Mouse (Mus musculus) embryonic stem cell, embryonic (primary cell): ENCODE results near the gene Jmjd1c.

Experiments
- CTCF ChIA-PET, 4 experiments: fragments of 300-600 bp in 2 of 4; fragments of 350-600 bp in 2 of 4; sonication (Branson Sonifier 250); formaldehyde crosslinking; loops; one replicate each; lab custom pipeline; 2022; ENCODE audit warnings: inconsistent platforms in 2 of 4; lab: Charles Lee
- POLR2A ChIA-PET, 4 experiments: fragments of 300-600 bp in 2 of 4; fragments of 350-600 bp in 2 of 4; sonication (Branson Sonifier 250); formaldehyde crosslinking; loops; one replicate each; lab custom pipeline; 2022; ENCODE audit warnings: antibody characterized with exemption in 4 of 4, inconsistent platforms in 1 of 4; lab: Charles Lee

Gene Jmjd1c

GRCm38 (mm10) chr10:67296482-67297152 lies 200.7 kb downstream of the Jmjd1c start:
- POLR2A ChIA-PET: interaction anchor here in 3 of 4 experiments (0.6 to 6.4 kb wide), 5 partner anchors 12 to 848 kb away, joined by 3 to 45 read pairs (median 4); partner anchors contain the start of genes Ado (in 1 of the 3) and Nrbf2 (in 1 of the 3)

GRCm38 (mm10) chr10:67297175-67297855 lies 201.4 kb downstream of the Jmjd1c start:
- ChIA-PET CTCF (interaction anchor here in 3 of 4 experiments (0.6 to 2.5 kb wide), 8 partner anchors 14 to 864 kb away, joined by 3 to 8 read pairs (median 3); no protein-coding TSS in a partner anchor), POLR2A (interaction anchor here in 3 of 4 experiments (0.6 to 6.4 kb wide), 10 partner anchors 9 to 847 kb away, joined by 3 to 45 read pairs (median 6); partner anchors contain the start of genes Nrbf2 (in 2 of the 3) and Ado (in 1 of the 3))

More at GRCm38 (mm10) chr10:67296482-67297152, 200.7 kb downstream of the Jmjd1c start:
- CTCF ChIA-PET: interaction anchor here in 3 of 4 experiments (0.6 to 2.5 kb wide), 3 partner anchors 18 to 470 kb away, joined by 3 to 8 read pairs (median 3); no protein-coding TSS in a partner anchor

- ChIA-PET CTCF (interaction anchor here in 2 of 4 experiments (0.7 to 2.5 kb wide), 2 partner anchors 16 to 400 kb away, joined by 3 to 8 read pairs; no protein-coding TSS in a partner anchor), POLR2A (interaction anchor here in 3 of 4 experiments (0.5 to 6.4 kb wide), 17 partner anchors 10 to 1026 kb away, joined by 3 to 45 read pairs (median 3); partner anchors contain the start of gene Nrbf2 (in 3 of the 3))
Observed at GRCm38 (mm10) chr10:67298856-67299255, 202.9 kb downstream of the Jmjd1c start.

- ChIA-PET CTCF (interaction anchor here in 2 of 4 experiments (0.6 to 0.7 kb wide), 3 partner anchors 15 to 447 kb away, joined by 3 to 8 read pairs (median 3); no protein-coding TSS in a partner anchor), POLR2A (interaction anchor here in 3 of 4 experiments (0.5 to 6.4 kb wide), 15 partner anchors 11 to 1801 kb away, joined by 3 to 45 read pairs (median 4); partner anchors contain the start of gene Nrbf2 (in 3 of the 3))
Observed at GRCm38 (mm10) chr10:67299285-67299684, 203.4 kb downstream of the Jmjd1c start.

- POLR2A ChIA-PET: interaction anchor here in 2 of 4 experiments (0.6 to 6.4 kb wide), 6 partner anchors 16 to 298 kb away, joined by 3 to 45 read pairs (median 3); partner anchors contain the start of gene Nrbf2 (in 2 of the 2)
- CTCF ChIA-PET: interaction anchor here (0.5 to 1.1 kb wide), 4 partner anchors 14 to 204 kb away, joined by 3 to 4 read pairs (median 3); no protein-coding TSS in a partner anchor
Observed at GRCm38 (mm10) chr10:67301046-67301445, 205.1 kb downstream of the Jmjd1c start.

- ChIA-PET CTCF (interaction anchor here in 1 of 4 experiments (0.8 kb wide), 1 partner anchor 47 kb away, joined by 4 read pairs; no protein-coding TSS in a partner anchor), POLR2A (interaction anchor here in 1 of 4 experiments (0.8 kb wide), 1 partner anchor 17 kb away, joined by 3 read pairs; the partner anchor contains the start of gene Nrbf2)
Observed at GRCm38 (mm10) chr10:67302340-67302739, 206.4 kb downstream of the Jmjd1c start.
